Mouse (Mus musculus): ENCODE data around the gene Tas2r115.

- TF ChIP-seq CTCF (conservative IDR thresholded peaks at IDR 0.05 in 1 of 2, IDR thresholded peaks at IDR 0.05 in 1 of 2; ENCODE audit: low read depth in 2 of 2, low read length in 2 of 2) (no peak), TCF12 (IDR thresholded peaks at IDR 0.05; ENCODE audit: low read depth, low read length) (no peak), POLR2A (IDR thresholded peaks at IDR 0.05; ENCODE audit: low read depth, low read length) (no peak), USF1 (IDR thresholded peaks at IDR 0.05; ENCODE audit: low read depth, low read length) (no peak), ZNF384 (IDR thresholded peaks at IDR 0.05; ENCODE audit: low read depth, low read length) (no peak), MEF2A (IDR thresholded peaks at IDR 0.05; ENCODE audit: borderline replicate concordance, low read depth, low read length) (no peak), EP300 (IDR thresholded peaks at IDR 0.05; ENCODE audit: low read length) (no peak), MAX (IDR thresholded peaks at IDR 0.05; ENCODE audit: low read length) (no peak), ZMIZ1 (IDR thresholded peaks at IDR 0.05; ENCODE audit: low read depth, low read length) (no peak)
Observed at GRCm38 (mm10) chr6:132750206-132750605, 12.4 kb upstream of the Tas2r115 start.

Measured in CH12.LX (cell line).